Mouse (Mus musculus): ENCODE data around the gene 9130409I23Rik.

DNA sequence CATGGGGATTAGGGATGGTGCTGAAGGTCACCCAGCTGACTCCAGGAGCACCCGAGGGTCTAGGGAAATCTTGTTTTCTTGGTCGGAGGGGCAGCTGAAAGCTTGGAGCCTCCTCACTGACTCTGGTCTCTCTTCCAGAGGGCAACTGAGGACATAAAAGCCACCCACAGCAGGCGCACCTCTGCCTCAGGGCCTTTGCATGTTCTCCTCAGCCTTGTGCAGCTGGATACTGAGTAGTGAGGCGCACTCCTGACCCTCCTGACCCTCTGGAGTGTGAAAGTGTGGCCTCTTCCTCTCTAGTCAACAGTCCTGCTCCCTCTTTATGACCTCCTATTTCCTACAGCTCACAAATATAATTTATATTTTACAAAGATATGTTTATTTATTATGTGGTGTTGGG, 35.0 kb upstream of the 9130409I23Rik start:
- TF ChIP-seq CTCF (IDR thresholded peaks at IDR 0.05; ENCODE audit: control insufficient read depth, insufficient read depth, insufficient replicate concordance, low read depth, low read length), result no peak
- no peak for TF ChIP-seq POLR2A (IDR thresholded peaks at IDR 0.05; ENCODE audit: control insufficient read depth, low read depth, low read length)
